Mouse (Mus musculus): ENCODE measurements around the gene Dpp4. TPM values are rescaled to one million over a fixed set of nuclear protein-coding genes. Genes with fewer than 3 reads are reported as not detected.

Dpp4 gene
- polyA plus RNA-seq, 1 experiment from 2014 or later = 26.5 TPM

- WGBS = 78% methylated on average over 11 of the region's 11 CpGs
- Histone ChIP-seq H3K4me2 (ENCODE audit: low read length) (no peak overlapping the region), H3K27me3 (ENCODE audit: control insufficient read depth, insufficient read depth, low read length) (no peaks in the 10 kb centered on the region), H3K27ac (replicated peaks in 1 of 2; ENCODE audit: control insufficient read depth in 1 of 2, insufficient read depth in 1 of 2, low read depth in 2 of 2, low read length in 2 of 2) (no peak overlapping the region), H3K4me3 (ENCODE audit: control insufficient read depth in 1 of 2, insufficient read depth in 1 of 2, low read depth in 1 of 2, low read length in 2 of 2) (no peak overlapping the region), H3K9ac (ENCODE audit: low read length) (no peak overlapping the region), H3K4me1 (ENCODE audit: control insufficient read depth in 2 of 2, insufficient read depth in 2 of 2, low read length in 2 of 2) (no peaks in the 10 kb centered on the region), H3K9me3 (ENCODE audit: control insufficient read depth, low read length) (no peaks in the 10 kb centered on the region), H3K36me3 (ENCODE audit: control insufficient read depth, insufficient read depth, low read length) (no peaks in the 10 kb centered on the region)
- no peak for ATAC-seq (ENCODE audit: insufficient number of reproducible peaks, insufficient read depth, low FRiP score, low read depth)
Measured at GRCm38 (mm10) chr2:62373692-62374091, 38.3 kb downstream of the Dpp4 start.

GRCm38 (mm10) chr2:62370048-62370447 is 42.0 kb downstream of the Dpp4 start:
- no peak overlapping the region for H3K4me2 ChIP-seq (ENCODE audit: low read length)
- 77% methylated on average over 2 of the region's 2 CpGs for WGBS
- H3K36me3 ChIP-seq (ENCODE audit: control insufficient read depth, insufficient read depth, low read length) = no peaks in the 10 kb centered on the region
- no peak overlapping the region for H3K9ac ChIP-seq (ENCODE audit: low read length)
- H3K9me3 ChIP-seq (ENCODE audit: control insufficient read depth, low read length) = no peaks in the 10 kb centered on the region
- no peak for ATAC-seq (ENCODE audit: insufficient number of reproducible peaks, insufficient read depth, low FRiP score, low read depth)
- no peaks in the 10 kb centered on the region for H3K4me1 ChIP-seq (ENCODE audit: control insufficient read depth in 2 of 2, insufficient read depth in 2 of 2, low read length in 2 of 2)
- H3K27me3 ChIP-seq (ENCODE audit: control insufficient read depth, insufficient read depth, low read length) = no peaks in the 10 kb centered on the region
- H3K4me3 ChIP-seq (ENCODE audit: control insufficient read depth in 1 of 2, insufficient read depth in 1 of 2, low read depth in 1 of 2, low read length in 2 of 2) = no peak overlapping the region
- no peak overlapping the region for H3K27ac ChIP-seq (replicated peaks in 1 of 2; ENCODE audit: control insufficient read depth in 1 of 2, insufficient read depth in 1 of 2, low read depth in 2 of 2, low read length in 2 of 2)

GRCm38 (mm10) chr2:62368349-62369053 is 43.5 kb downstream of the Dpp4 start:
- H3K4me1 ChIP-seq (ENCODE audit: control insufficient read depth in 2 of 2, insufficient read depth in 2 of 2, low read length in 2 of 2) = no peaks in the 10 kb centered on the region
- H3K36me3 ChIP-seq (ENCODE audit: control insufficient read depth, insufficient read depth, low read length) = no peaks in the 10 kb centered on the region
- no peak overlapping the region for H3K4me3 ChIP-seq (ENCODE audit: control insufficient read depth in 1 of 2, insufficient read depth in 1 of 2, low read depth in 1 of 2, low read length in 2 of 2)
- ATAC-seq (ENCODE audit: insufficient number of reproducible peaks, insufficient read depth, low FRiP score, low read depth) = no peak
- no peaks in the 10 kb centered on the region for H3K9me3 ChIP-seq (ENCODE audit: control insufficient read depth, low read length)
- 82% methylated on average over 5 of the region's 5 CpGs for WGBS
- no peak overlapping the region for H3K4me2 ChIP-seq (ENCODE audit: low read length)
- H3K9ac ChIP-seq (ENCODE audit: low read length) = no peak overlapping the region
- no peaks in the 10 kb centered on the region for H3K27me3 ChIP-seq (ENCODE audit: control insufficient read depth, insufficient read depth, low read length)
- H3K27ac ChIP-seq (replicated peaks in 1 of 2; ENCODE audit: control insufficient read depth in 1 of 2, insufficient read depth in 1 of 2, low read depth in 2 of 2, low read length in 2 of 2) = no peak overlapping the region

GRCm38 (mm10) chr2:62363606-62364005 is 48.4 kb downstream of the Dpp4 start:
- H3K4me1 ChIP-seq (ENCODE audit: control insufficient read depth in 2 of 2, insufficient read depth in 2 of 2, low read length in 2 of 2) = no peaks in the 10 kb centered on the region
- 47% methylated on average over 4 of the region's 4 CpGs for WGBS
- ATAC-seq (ENCODE audit: insufficient number of reproducible peaks, insufficient read depth, low FRiP score, low read depth) = no peak
- no peak overlapping the region for H3K4me3 ChIP-seq (ENCODE audit: control insufficient read depth in 1 of 2, insufficient read depth in 1 of 2, low read depth in 1 of 2, low read length in 2 of 2)
- no peaks in the 10 kb centered on the region for H3K36me3 ChIP-seq (ENCODE audit: control insufficient read depth, insufficient read depth, low read length)
- no peaks in the 10 kb centered on the region for H3K9me3 ChIP-seq (ENCODE audit: control insufficient read depth, low read length)
- no peak overlapping the region for H3K9ac ChIP-seq (ENCODE audit: low read length)
- H3K27ac ChIP-seq (replicated peaks in 1 of 2; ENCODE audit: control insufficient read depth in 1 of 2, insufficient read depth in 1 of 2, low read depth in 2 of 2, low read length in 2 of 2) = no peak overlapping the region
- no peak overlapping the region for H3K4me2 ChIP-seq (ENCODE audit: low read length)
- H3K27me3 ChIP-seq (ENCODE audit: control insufficient read depth, insufficient read depth, low read length) = no peaks in the 10 kb centered on the region

GRCm38 (mm10) chr2:62362211-62362610 is 49.8 kb downstream of the Dpp4 start:
- Histone ChIP-seq H3K27ac (replicated peaks in 1 of 2; ENCODE audit: control insufficient read depth in 1 of 2, insufficient read depth in 1 of 2, low read depth in 2 of 2, low read length in 2 of 2) (no peak overlapping the region), H3K9ac (ENCODE audit: low read length) (no peak overlapping the region), H3K27me3 (ENCODE audit: control insufficient read depth, insufficient read depth, low read length) (no peaks in the 10 kb centered on the region), H3K9me3 (ENCODE audit: control insufficient read depth, low read length) (no peaks in the 10 kb centered on the region), H3K4me3 (ENCODE audit: control insufficient read depth in 1 of 2, insufficient read depth in 1 of 2, low read depth in 1 of 2, low read length in 2 of 2) (no peak overlapping the region), H3K4me1 (ENCODE audit: control insufficient read depth in 2 of 2, insufficient read depth in 2 of 2, low read length in 2 of 2) (no peaks in the 10 kb centered on the region), H3K4me2 (ENCODE audit: low read length) (no peak overlapping the region), H3K36me3 (ENCODE audit: control insufficient read depth, insufficient read depth, low read length) (no peaks in the 10 kb centered on the region)
- WGBS = 89% methylated on average over 9 of the region's 9 CpGs
- no peak for ATAC-seq (ENCODE audit: insufficient number of reproducible peaks, insufficient read depth, low FRiP score, low read depth)

GRCm38 (mm10) chr2:62361514-62361913 is 50.5 kb downstream of the Dpp4 start:
- ATAC-seq (ENCODE audit: insufficient number of reproducible peaks, insufficient read depth, low FRiP score, low read depth) = no peak
- no peaks in the 10 kb centered on the region for H3K9me3 ChIP-seq (ENCODE audit: control insufficient read depth, low read length)
- no peaks in the 10 kb centered on the region for H3K36me3 ChIP-seq (ENCODE audit: control insufficient read depth, insufficient read depth, low read length)
- no peak overlapping the region for H3K4me3 ChIP-seq (ENCODE audit: control insufficient read depth in 1 of 2, insufficient read depth in 1 of 2, low read depth in 1 of 2, low read length in 2 of 2)
- no peak overlapping the region for H3K27ac ChIP-seq (replicated peaks in 1 of 2; ENCODE audit: control insufficient read depth in 1 of 2, insufficient read depth in 1 of 2, low read depth in 2 of 2, low read length in 2 of 2)
- H3K27me3 ChIP-seq (ENCODE audit: control insufficient read depth, insufficient read depth, low read length) = no peaks in the 10 kb centered on the region
- H3K4me1 ChIP-seq (ENCODE audit: control insufficient read depth in 2 of 2, insufficient read depth in 2 of 2, low read length in 2 of 2) = no peaks in the 10 kb centered on the region
- no peak overlapping the region for H3K9ac ChIP-seq (ENCODE audit: low read length)
- H3K4me2 ChIP-seq (ENCODE audit: low read length) = no peak overlapping the region
- WGBS = 68% methylated on average over 3 of the region's 3 CpGs

GRCm38 (mm10) chr2:62360872-62361271 is 51.2 kb downstream of the Dpp4 start:
- H3K27ac ChIP-seq (replicated peaks in 1 of 2; ENCODE audit: control insufficient read depth in 1 of 2, insufficient read depth in 1 of 2, low read depth in 2 of 2, low read length in 2 of 2) = no peak overlapping the region
- H3K4me3 ChIP-seq (ENCODE audit: control insufficient read depth in 1 of 2, insufficient read depth in 1 of 2, low read depth in 1 of 2, low read length in 2 of 2) = no peak overlapping the region
- 66% methylated on average over 6 of the region's 6 CpGs for WGBS
- no peak for ATAC-seq (ENCODE audit: insufficient number of reproducible peaks, insufficient read depth, low FRiP score, low read depth)
- no peaks in the 10 kb centered on the region for H3K36me3 ChIP-seq (ENCODE audit: control insufficient read depth, insufficient read depth, low read length)
- no peaks in the 10 kb centered on the region for H3K4me1 ChIP-seq (ENCODE audit: control insufficient read depth in 2 of 2, insufficient read depth in 2 of 2, low read length in 2 of 2)
- H3K9me3 ChIP-seq (ENCODE audit: control insufficient read depth, low read length) = no peaks in the 10 kb centered on the region
- no peaks in the 10 kb centered on the region for H3K27me3 ChIP-seq (ENCODE audit: control insufficient read depth, insufficient read depth, low read length)
- H3K4me2 ChIP-seq (ENCODE audit: low read length) = no peak overlapping the region
- no peak overlapping the region for H3K9ac ChIP-seq (ENCODE audit: low read length)

- Histone ChIP-seq H3K27me3 (ENCODE audit: control insufficient read depth, insufficient read depth, low read length) (no peaks in the 10 kb centered on the region), H3K4me1 (ENCODE audit: control insufficient read depth in 2 of 2, insufficient read depth in 2 of 2, low read length in 2 of 2) (no peaks in the 10 kb centered on the region), H3K4me2 (ENCODE audit: low read length) (no peak overlapping the region), H3K4me3 (ENCODE audit: control insufficient read depth in 1 of 2, insufficient read depth in 1 of 2, low read depth in 1 of 2, low read length in 2 of 2) (no peak overlapping the region), H3K9me3 (ENCODE audit: control insufficient read depth, low read length) (no peaks in the 10 kb centered on the region), H3K27ac (replicated peaks in 1 of 2; ENCODE audit: control insufficient read depth in 1 of 2, insufficient read depth in 1 of 2, low read depth in 2 of 2, low read length in 2 of 2) (no peak overlapping the region), H3K9ac (ENCODE audit: low read length) (no peak overlapping the region), H3K36me3 (ENCODE audit: control insufficient read depth, insufficient read depth, low read length) (no peaks in the 10 kb centered on the region)
- WGBS = 72% methylated on average over 7 of the region's 7 CpGs
- ATAC-seq (ENCODE audit: insufficient number of reproducible peaks, insufficient read depth, low FRiP score, low read depth) = no peak
Measured at GRCm38 (mm10) chr2:62357259-62357658, 54.8 kb downstream of the Dpp4 start.

All from heart, embryonic 14.5 days (tissue).